Mouse (Mus musculus) kidney, embryonic 16.5 days (tissue): Measurements from ENCODE around the gene Hdc. TPM values are rescaled to one million over a fixed set of nuclear protein-coding genes. Genes with fewer than 3 reads are reported as not detected.
A peak's percentile ranks its signal among the peaks of the same experiment; 100 is the strongest.

Experiments
- ATAC-seq: fragments of 200-750 bp; cut with Nextera tagmentation; 2 replicates; pipeline ENCODE4 v1.8.0; 2017; ENCODE audit warnings: moderate TSS enrichment; ENCODE audit not compliant: low FRiP score, low TSS enrichment
- H3K27ac ChIP-seq: fragments of 300-500 bp; sonication (generic); 2 replicates; pipeline ENCODE4 v1.5.1; 2014; ENCODE audit warnings: low read length
- H3K27me3 ChIP-seq: fragments of 300-500 bp; sonication (generic); 2 replicates; pipeline ENCODE4 v1.6.1; 2014; ENCODE audit warnings: low read length, control low read depth, mixed read lengths; ENCODE audit not compliant: insufficient read depth
- H3K36me3 ChIP-seq: fragments of 300-500 bp; sonication (generic); 2 replicates; pipeline ENCODE4 v1.6.1; 2014; ENCODE audit warnings: low read length, control low read depth, mixed read lengths; ENCODE audit not compliant: insufficient read depth
- H3K4me1 ChIP-seq: fragments of 300-500 bp; sonication (generic); 2 replicates; pipeline ENCODE4 v1.6.1; 2014; ENCODE audit warnings: low read length, control low read depth, mixed read lengths; ENCODE audit not compliant: insufficient read depth
- H3K4me2 ChIP-seq: fragments of 300-500 bp; sonication (generic); replicated peaks from 2 replicates; pipeline ENCODE4 v1.6.1; 2014; ENCODE audit warnings: low read depth, low read length
- H3K4me3 ChIP-seq: fragments of 300-500 bp; sonication (generic); 2 replicates; pipeline ENCODE4 v1.5.1; 2014; ENCODE audit warnings: mild to moderate bottlenecking, low read length
- H3K9ac ChIP-seq: fragments of 300-500 bp; sonication (generic); replicated peaks from 2 replicates; pipeline ENCODE4 v1.6.1; 2014; ENCODE audit warnings: low read length
- H3K9me3 ChIP-seq: fragments of 300-500 bp; sonication (generic); 2 replicates; pipeline ENCODE4 v1.6.1; 2016; ENCODE audit warnings: low read length, control low read depth
- WGBS: fragments of 180-500 bp; shearing (Covaris S2); extraction: QIAGEN DNeasy Blood & Tissue Kit; methylation state at CpG from one replicate; pipeline ENCODE4 v1.1.7; 2014; 5-methylcytosine and 5-hydroxymethylcytosine counted together
- polyA plus RNA-seq: library from polyadenylated mRNA; unstranded; fragments of >200 nt; fragmentation: Nextera tagmentation; extraction: Ambion mirVana; gene quantifications from 2 replicates; pipeline ENCODE4 v1.2.1, GENCODE M21; 2015

Hdc gene
- polyA plus RNA-seq, 1 experiment from 2014 or later = 129 TPM

DNA sequence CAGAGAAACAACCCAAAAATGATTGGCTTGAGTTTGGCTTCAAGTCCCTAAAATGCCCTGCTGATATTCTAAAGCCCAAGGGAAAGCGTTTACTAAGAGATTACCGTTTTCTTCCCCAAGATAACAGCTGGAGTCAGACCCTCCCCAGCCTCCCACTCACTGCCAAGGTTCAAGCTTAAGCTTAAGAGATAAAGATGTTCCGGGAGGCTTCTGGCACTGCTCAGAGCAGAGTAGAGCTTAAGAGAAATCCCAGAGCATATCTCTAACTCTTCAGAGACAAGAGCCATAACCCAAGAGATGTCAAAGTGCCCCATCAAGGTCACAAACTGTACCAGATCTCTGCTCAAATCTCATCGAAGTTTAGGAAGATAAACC lies 12.4 kb downstream of the Hdc start:
- Histone ChIP-seq H3K4me2 (no peak overlapping the region), H3K36me3 (no peaks in the 10 kb centered on the region), H3K4me3 (no peak overlapping the region), H3K27ac (no peak overlapping the region), H3K27me3 (no peaks in the 10 kb centered on the region), H3K4me1 (no peaks in the 10 kb centered on the region), H3K9me3 (no peaks in the 10 kb centered on the region), H3K9ac (no peak overlapping the region)
- ATAC-seq = no peak
- WGBS = 74% methylated on average over 4 of the region's 4 CpGs

DNA sequence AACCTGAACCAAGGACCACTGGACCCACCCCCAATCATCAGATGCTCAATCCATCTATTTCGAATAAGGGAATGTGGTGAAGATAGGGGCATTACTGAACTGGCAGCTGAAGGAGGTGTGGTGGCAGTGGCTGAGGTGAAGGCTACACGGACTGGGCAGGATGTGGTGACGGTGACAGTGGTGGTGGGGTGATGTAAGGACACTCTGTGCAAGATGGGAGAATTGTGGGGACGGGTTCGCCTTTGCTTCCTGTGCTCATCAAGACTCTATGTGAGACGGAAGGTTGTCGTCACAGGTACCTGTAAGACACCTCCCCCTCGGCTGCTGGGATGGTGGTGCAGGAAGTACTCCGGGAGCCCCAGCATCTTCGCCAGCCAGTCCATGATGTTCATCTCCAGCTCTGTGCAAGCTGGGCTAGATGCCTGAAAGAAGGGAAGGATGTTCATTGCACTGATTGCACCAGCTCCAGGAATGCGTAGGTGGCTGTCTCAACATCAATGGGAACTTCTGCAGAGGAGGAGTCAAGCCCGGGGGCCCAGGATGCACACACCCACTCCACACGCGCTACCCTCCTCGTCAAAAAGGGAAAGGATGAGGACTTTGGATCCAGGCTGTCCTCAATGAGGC lies 12.9 kb downstream of the Hdc start:
- Histone ChIP-seq H3K27ac (no peak overlapping the region), H3K4me2 (no peak overlapping the region), H3K4me1 (no peaks in the 10 kb centered on the region), H3K9me3 (no peaks in the 10 kb centered on the region), H3K27me3 (no peaks in the 10 kb centered on the region), H3K36me3 (no peaks in the 10 kb centered on the region), H3K4me3 (no peak overlapping the region), H3K9ac (no peak overlapping the region)
- ATAC-seq = no peak
- 84% methylated on average over 15 of the region's 15 CpGs for WGBS

DNA sequence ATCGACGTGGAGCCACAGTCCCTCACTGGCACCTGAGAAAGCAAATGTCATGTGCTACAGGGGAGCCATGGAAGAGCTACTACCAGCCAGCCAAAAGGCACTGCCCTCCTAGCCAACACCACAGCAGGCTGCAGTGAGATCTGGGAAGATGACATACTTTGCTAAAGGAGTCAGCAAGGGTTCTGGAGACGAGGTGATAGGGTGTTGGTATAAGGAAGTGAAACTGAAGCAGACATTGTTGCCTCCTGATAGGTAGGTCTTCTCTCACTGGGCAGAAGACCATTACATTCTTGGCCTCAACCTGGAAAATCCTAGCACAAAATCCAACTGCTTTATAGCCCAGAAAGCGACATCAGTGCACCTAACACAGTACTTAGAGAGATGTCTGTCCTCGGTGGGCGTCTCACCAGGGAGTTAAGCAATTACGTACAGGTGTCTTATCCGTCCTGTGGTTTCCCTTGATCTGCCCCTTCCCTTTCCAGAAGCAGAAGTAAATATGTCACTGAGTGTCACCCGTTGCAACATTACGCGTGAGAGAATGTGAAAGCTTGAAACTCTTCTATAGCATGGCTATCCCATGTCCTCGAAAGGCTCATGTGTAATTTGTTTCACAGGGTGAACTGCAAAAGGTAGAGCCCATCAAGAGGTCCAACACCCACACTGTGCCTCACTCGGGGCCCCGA lies 17.0 kb downstream of the Hdc start:
- no peaks in the 10 kb centered on the region; the same call in 1 of the 2 replicates for H3K4me1 ChIP-seq
- H3K36me3 ChIP-seq = no peaks in the 10 kb centered on the region
- no peaks in the 10 kb centered on the region for H3K9me3 ChIP-seq
- 89% methylated on average over 14 of the region's 14 CpGs for WGBS
- H3K27me3 ChIP-seq = no peaks in the 10 kb centered on the region
- no peak overlapping the region for H3K4me2 ChIP-seq
- H3K4me3 ChIP-seq = no peak overlapping the region
- no peak overlapping the region for H3K9ac ChIP-seq
- H3K27ac ChIP-seq = no peak overlapping the region
- no peak for ATAC-seq

DNA sequence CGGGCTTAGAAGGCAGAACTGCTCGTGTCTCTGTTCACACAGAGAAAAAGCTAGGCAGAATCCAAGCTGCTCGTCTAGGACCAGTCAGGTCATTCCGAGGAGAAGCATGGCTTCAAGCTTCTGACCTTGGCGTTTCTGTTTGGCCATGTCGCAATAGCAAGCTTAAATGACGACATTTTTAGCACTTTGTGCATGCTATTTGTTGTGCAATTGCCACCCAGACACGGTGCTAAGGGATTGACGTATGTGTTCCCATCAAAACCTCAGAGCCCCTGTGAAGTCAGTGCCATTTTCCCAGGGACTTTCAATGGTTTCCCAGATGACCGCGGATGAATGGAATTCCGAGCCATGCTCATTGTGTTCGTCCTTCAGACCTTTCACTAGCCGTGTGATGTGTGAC lies 18.6 kb downstream of the Hdc start:
- Histone ChIP-seq H3K27ac (no peak overlapping the region), H3K36me3 (no peaks in the 10 kb centered on the region), H3K27me3 (no peaks in the 10 kb centered on the region), H3K9ac (no peak overlapping the region), H3K4me2 (no peak overlapping the region), H3K9me3 (no peaks in the 10 kb centered on the region), H3K4me3 (no peak overlapping the region), H3K4me1 (no peaks in the 10 kb centered on the region; the same call in 1 of the 2 replicates)
- WGBS = 82% methylated on average over 14 of the region's 14 CpGs
- no peak for ATAC-seq

DNA sequence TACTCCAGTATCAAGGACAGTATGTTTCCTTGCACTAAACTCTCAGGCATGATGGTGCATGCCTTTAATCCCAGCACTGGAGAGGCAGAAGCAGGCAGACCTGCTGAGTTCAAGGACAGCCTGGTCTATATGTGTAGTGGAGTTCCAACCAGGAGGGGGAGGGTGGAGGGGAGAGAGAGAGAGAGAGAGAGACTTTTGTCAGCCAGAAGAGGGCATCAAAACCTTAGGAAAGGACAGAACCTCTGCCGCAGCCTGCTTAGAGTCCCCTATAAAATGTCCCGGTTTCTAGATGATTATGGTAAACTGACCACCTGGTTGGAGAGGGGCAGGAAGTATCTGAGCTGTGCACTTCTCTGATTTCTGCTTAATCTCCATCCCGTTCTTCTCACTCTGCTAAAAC lies 20.1 kb downstream of the Hdc start:
- WGBS = 10% methylated on average over 3 of the region's 3 CpGs
- Histone ChIP-seq H3K9ac (no peak overlapping the region), H3K4me3 (no peak overlapping the region), H3K9me3 (no peaks in the 10 kb centered on the region), H3K4me1 (peaks cover under 1% of the 10 kb centered on the region), H3K4me2 (no peak overlapping the region), H3K36me3 (no peaks in the 10 kb centered on the region), H3K27me3 (no peaks in the 10 kb centered on the region), H3K27ac (no peak overlapping the region)
- no peak for ATAC-seq

DNA sequence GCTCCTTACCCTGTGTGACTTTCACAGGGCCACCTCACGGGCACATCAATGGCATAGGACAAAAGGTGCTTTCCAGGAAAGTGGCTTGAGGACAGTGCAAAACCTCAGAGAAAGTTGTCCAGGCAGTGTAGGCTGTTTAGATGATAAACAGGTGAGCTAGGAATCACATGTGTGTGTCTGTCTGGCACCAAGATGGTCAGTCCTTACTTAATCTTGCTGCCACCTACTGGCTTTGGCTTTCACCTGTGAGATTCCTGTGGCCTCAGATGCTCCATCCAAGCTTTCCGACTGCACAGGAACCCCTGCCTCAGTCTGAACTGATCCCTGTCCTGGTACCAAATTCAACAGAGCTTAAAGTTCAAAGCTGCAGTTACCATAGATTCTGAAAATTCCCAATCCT lies 20.7 kb downstream of the Hdc start:
- no peak overlapping the region for H3K4me3 ChIP-seq
- no peak overlapping the region for H3K9ac ChIP-seq
- ATAC-seq = no peak
- peaks cover 4% of the 10 kb centered on the region for H3K4me1 ChIP-seq
- H3K27ac ChIP-seq = no peak overlapping the region
- H3K36me3 ChIP-seq = no peaks in the 10 kb centered on the region
- no peaks in the 10 kb centered on the region for H3K9me3 ChIP-seq
- WGBS = 54% methylated on average over 2 of the region's 2 CpGs
- no peak overlapping the region for H3K4me2 ChIP-seq
- no peaks in the 10 kb centered on the region for H3K27me3 ChIP-seq

DNA sequence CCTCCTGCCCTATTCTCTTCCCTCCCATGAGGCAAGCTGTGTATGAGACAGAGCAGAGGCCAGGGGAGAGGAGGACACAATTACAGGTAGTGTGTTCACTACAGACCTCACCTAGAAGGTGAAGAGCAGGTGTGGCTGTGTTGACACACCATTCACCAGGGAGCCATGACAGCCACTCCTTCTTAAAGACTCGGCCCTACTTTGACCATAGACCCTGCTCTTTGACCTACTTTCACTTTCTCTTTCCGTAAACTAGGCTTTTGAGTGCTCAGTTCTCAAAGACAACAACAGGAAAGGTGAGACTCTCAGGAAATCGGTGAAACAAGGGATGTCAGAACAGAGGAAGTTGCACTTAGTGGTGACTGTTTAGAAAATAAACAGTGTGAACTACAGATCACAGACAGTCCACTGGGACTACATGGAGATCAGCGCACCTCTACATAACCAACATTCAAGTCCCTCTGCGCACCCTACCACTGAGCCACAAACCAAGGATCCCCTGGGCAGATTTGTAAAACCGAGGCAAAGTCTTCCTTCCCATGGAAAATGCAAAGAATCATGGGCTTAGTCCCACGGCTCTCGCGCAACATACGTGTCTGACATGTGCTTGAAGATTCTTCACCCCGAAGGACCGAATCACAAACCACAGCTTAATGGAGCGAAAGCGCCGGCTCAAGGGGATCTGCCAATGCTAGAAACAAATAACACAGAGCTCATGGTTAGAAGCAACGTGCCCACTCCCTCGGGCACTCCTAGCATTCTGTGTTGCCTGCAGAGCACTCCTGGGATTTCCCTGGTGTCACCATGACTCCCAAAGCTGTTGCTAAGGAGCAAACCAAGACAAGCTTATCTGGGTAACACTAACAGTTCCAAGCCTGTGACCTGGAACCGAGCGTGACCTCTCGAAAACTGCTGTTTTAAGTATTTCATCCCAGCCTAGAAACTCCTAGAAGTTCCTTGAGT lies 21.5 kb downstream of the Hdc start:
- ATAC-seq = no peak
- no peak overlapping the region for H3K9ac ChIP-seq
- no peak overlapping the region for H3K4me3 ChIP-seq
- no peaks in the 10 kb centered on the region for H3K27me3 ChIP-seq
- H3K27ac ChIP-seq = no peak overlapping the region
- WGBS = 72% methylated on average over 20 of the region's 20 CpGs
- peaks cover 8% of the 10 kb centered on the region for H3K4me1 ChIP-seq
- no peaks in the 10 kb centered on the region for H3K36me3 ChIP-seq
- H3K9me3 ChIP-seq = no peaks in the 10 kb centered on the region
- no peak overlapping the region for H3K4me2 ChIP-seq

DNA sequence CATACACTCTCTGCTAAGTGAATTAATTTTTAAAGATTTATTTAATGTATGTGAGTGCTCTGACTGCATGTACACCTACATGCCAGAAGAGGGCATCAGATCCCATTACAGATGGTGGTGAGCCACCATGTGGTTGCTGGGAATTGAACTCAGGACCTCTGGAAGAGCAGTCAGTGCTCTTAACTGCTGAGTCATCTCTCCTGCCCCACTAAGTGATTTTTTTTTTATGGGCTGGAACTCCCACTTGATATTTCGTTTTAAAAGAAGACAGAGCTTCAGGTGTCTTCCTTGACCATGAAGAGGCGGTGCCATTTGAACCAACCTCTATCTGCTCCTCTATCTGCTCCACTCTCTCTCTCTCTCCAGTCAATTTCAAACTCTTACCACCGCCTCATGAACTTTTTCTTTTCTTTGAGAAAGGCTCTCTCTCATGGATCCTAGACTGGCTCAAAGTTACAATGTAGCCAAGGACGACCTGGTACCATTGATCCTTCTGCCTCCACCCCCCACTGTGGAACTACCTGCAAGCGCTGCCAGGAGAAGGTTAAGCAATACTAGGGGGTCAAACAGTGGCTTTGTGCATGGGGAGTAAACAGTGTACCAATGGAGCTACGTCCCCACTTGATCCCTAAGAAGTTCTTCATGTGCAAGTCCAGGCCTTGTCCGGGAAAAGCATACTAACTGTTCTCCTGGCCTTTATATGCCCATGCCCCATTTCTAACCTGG lies 22.6 kb downstream of the Hdc start:
- 90% methylated on average over 7 of the region's 7 CpGs for WGBS
- no peak overlapping the region for H3K4me2 ChIP-seq
- ATAC-seq = no peak
- H3K9ac ChIP-seq = no peak overlapping the region
- peaks cover 8% of the 10 kb centered on the region for H3K4me1 ChIP-seq
- no peaks in the 10 kb centered on the region for H3K36me3 ChIP-seq
- no peak overlapping the region for H3K27ac ChIP-seq
- no peaks in the 10 kb centered on the region for H3K27me3 ChIP-seq
- H3K9me3 ChIP-seq = no peaks in the 10 kb centered on the region
- H3K4me3 ChIP-seq = no peak overlapping the region

DNA sequence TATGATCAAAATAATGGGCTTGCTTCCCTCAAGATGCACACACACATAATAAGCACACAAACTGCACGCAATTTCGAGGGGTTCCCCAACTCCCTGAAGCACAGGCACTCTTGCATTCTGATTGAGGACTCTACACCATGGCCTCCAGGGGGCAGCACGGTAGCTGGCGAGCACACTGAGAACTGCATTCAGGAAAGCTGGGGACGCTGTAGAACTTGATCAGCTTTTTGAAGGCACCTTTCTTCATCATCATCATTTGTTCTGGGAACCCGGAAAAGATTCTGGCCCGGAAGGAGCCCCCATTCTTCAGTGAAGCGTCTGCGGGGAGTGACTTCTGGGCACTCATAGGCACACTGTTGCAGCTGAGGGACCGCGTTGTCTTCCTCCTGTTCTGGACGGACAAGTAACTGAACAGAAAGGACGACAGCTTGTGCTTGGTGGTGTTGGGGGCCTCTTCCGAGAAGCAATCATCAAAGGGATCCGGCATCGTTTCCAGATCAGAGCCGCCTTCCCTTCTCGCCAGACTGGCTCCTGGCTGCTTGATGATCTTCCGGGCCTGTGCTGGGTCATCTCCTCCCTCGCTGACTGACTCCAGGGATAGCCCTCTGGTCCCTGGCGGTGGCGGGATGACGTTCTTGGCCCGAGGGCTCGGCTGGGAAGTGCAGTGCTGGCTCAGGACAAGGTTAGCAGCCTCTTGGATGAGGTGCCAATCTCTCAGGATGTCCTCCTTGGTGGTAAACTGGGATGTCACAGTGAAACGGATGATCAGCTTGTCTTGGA lies 25.1 kb downstream of the Hdc start:
- peak overlapping the region; percentile 70 for H3K4me2 ChIP-seq
- peak overlapping the region; percentile 43 for H3K4me3 ChIP-seq
- 18% methylated on average over 26 of the region's 26 CpGs for WGBS
- H3K9ac ChIP-seq = peak overlapping the region; percentile 53
- H3K9me3 ChIP-seq = no peaks in the 10 kb centered on the region
- peak; percentile 41; the same call in 1 of the 2 replicates for ATAC-seq
- H3K4me1 ChIP-seq = peaks cover 8% of the 10 kb centered on the region
- H3K36me3 ChIP-seq = no peaks in the 10 kb centered on the region
- H3K27me3 ChIP-seq = no peaks in the 10 kb centered on the region
- no peak overlapping the region for H3K27ac ChIP-seq
